Mouse (Mus musculus) forebrain, embryonic 14.5 days (tissue): ENCODE results near the gene Gm6268. TPM values are rescaled to one million over a fixed set of nuclear protein-coding genes. Genes with fewer than 3 reads are reported as not detected.

Experiments used
- ATAC-seq: fragments of 200-750 bp; cut with Nextera tagmentation; 2 replicates; pipeline ENCODE4 v1.8.0; 2017; ENCODE audit warnings: mild to moderate bottlenecking, moderate library complexity
- DNase-seq: peaks from one replicate; pipeline ENCODE4 v3.0.0-alpha.2; 2015; ENCODE audit warnings: low spot score
- H3K27ac ChIP-seq: fragments of 300-500 bp; sonication (generic); 2 replicates; pipeline ENCODE4 v1.5.1; 2014; ENCODE audit warnings: low read depth, mild to moderate bottlenecking, control low read depth, low read length, moderate library complexity
- H3K27me3 ChIP-seq: fragments of 300-500 bp; sonication (generic); replicated peaks from 2 replicates; pipeline ENCODE4 v1.6.1; 2014; ENCODE audit warnings: low read length, control low read depth, mixed read lengths; ENCODE audit not compliant: control insufficient read depth, insufficient read depth
- H3K36me3 ChIP-seq: fragments of 300-500 bp; sonication (generic); 2 replicates; pipeline ENCODE4 v1.6.1; 2014; ENCODE audit warnings: low read length, control low read depth; ENCODE audit not compliant: control insufficient read depth, insufficient read depth
- H3K4me1 ChIP-seq: fragments of 300-500 bp; sonication (generic); 2 replicates; pipeline ENCODE4 v1.6.1; 2014; ENCODE audit warnings: antibody characterized with exemption, low read length, control low read depth; ENCODE audit not compliant: control insufficient read depth, insufficient read depth
- H3K4me2 ChIP-seq: fragments of 300-500 bp; sonication (generic); 2 replicates; pipeline ENCODE4 v1.6.1; 2014; ENCODE audit warnings: mild to moderate bottlenecking, control low read depth, low read length
- H3K4me3 ChIP-seq: fragments of 300-500 bp; sonication (generic); 2 replicates; pipeline ENCODE4 v1.5.1; 2014; ENCODE audit warnings: low read depth, low read length, control low read depth
- H3K9ac ChIP-seq: fragments of 300-500 bp; sonication (generic); 2 replicates; pipeline ENCODE4 v1.6.1; 2014; ENCODE audit warnings: mild to moderate bottlenecking, low read length, control low read depth, moderate library complexity
- H3K9me3 ChIP-seq: fragments of 300-500 bp; sonication (generic); replicated peaks from 2 replicates; pipeline ENCODE4 v1.6.1; 2016; ENCODE audit warnings: low read length, control low read depth, mixed read lengths; ENCODE audit not compliant: control insufficient read depth
- WGBS: fragments of 180-500 bp; shearing (Covaris S2); extraction: QIAGEN DNeasy Blood & Tissue Kit; methylation state at CpG from one replicate; pipeline ENCODE4 v1.1.7; 2014; 5-methylcytosine and 5-hydroxymethylcytosine counted together
- microRNA-seq: library from miRNA; unstranded; fragments of <30 nt; microRNA quantifications from one replicate; pipeline ENCODE4, GENCODE M21; 2016
- polyA plus RNA-seq: library from polyadenylated mRNA; unstranded; fragments of >200 nt; fragmentation: Nextera tagmentation; extraction: Ambion mirVana; gene quantifications from 2 replicates; pipeline ENCODE4 v1.2.1, GENCODE M21; 2014

Gm6268 gene
- polyA plus RNA-seq, 1 experiment from 2014 or later: not detected

DNA sequence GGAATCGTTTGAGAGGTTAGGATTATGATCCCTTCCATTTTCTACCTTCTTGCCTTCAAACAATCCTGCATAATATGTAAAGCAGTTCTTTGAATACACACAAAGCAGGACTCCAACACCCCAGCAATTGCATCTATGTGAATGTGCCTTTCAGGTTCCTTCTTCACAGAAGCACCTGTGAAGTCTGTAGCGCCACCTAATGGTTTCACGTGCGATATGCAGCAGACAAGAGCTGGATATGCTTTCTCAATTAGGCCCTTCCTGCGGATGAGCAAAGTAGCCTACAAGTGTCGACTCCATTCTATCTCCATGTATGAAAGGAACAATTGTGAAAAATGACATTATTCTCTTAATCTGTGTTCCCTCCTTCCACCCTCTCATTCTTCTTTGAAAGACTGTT is 33.9 kb downstream of the Gm6268 start:
- no peaks in the 10 kb centered on the region for H3K9me3 ChIP-seq
- no peaks in the 10 kb centered on the region for H3K36me3 ChIP-seq
- no peak overlapping the region for H3K4me2 ChIP-seq
- ATAC-seq: no peak
- H3K4me1 ChIP-seq: no peaks in the 10 kb centered on the region
- DNase-seq: peak; percentile 20
- H3K27me3 ChIP-seq: no peaks in the 10 kb centered on the region
- no peak overlapping the region for H3K4me3 ChIP-seq
- H3K9ac ChIP-seq: no peak overlapping the region
- 50% methylated on average over 6 of the region's 6 CpGs for WGBS
- no peak overlapping the region for H3K27ac ChIP-seq

DNA sequence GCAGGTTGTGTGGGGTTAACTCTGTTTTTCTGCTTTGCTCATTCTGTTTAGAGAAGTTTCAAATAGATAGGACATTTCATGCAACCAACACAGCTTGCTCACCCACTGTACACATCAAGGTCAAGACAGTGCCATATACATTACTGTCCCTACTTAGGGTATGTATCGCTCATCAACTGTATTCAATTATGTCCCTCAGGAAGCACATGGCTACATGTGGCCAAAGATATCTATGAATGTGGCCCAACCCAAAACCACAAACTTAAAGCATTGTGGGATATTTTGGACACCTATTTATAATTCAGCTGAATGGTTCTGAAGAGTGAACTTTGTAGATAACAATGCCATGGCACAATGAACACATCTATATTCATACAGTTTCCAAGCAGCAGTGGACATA is 36.9 kb downstream of the Gm6268 start:
- no peaks in the 10 kb centered on the region for H3K4me1 ChIP-seq
- WGBS: 95% methylated on average over 1 of the region's 1 CpGs
- no peaks in the 10 kb centered on the region for H3K36me3 ChIP-seq
- ATAC-seq (no peak), DNase-seq (no peak)
- no peaks in the 10 kb centered on the region for H3K27me3 ChIP-seq
- H3K9ac ChIP-seq: no peak overlapping the region
- no peak overlapping the region for H3K27ac ChIP-seq
- H3K9me3 ChIP-seq: no peaks in the 10 kb centered on the region
- H3K4me2 ChIP-seq: no peak overlapping the region
- H3K4me3 ChIP-seq: no peak overlapping the region

Small RNA genes within 50 kb of the gene (microRNA-seq; reads per million reads assigned to microRNA genes)
- gene Gm44485: not detected

Other genes with a start within 250 kb of the Gm6268 start
- 202 and 243 TPM in 2 replicates for gene Zcchc12, start 205.4 kb upstream of the Gm6268 start, polyA plus RNA-seq
- gene Lonrf3, start 72.9 kb upstream of the Gm6268 start, polyA plus RNA-seq: 0.98 and 1.3 TPM in 2 replicates
- not detected in 2 replicates for gene Gm14569, start 90.5 kb downstream of the Gm6268 start, polyA plus RNA-seq
- gene Pgrmc1, start 196.9 kb downstream of the Gm6268 start, polyA plus RNA-seq: 583 and 650 TPM in 2 replicates
- 3.6 and 4.1 TPM in 2 replicates for gene Akap17b, start 244.1 kb downstream of the Gm6268 start, polyA plus RNA-seq